Mouse (Mus musculus) C3H10T1/2 (cell line): Measurements from ENCODE around the gene Fam162a. TPM values are rescaled to one million over a fixed set of nuclear protein-coding genes. Genes with fewer than 3 reads are reported as not detected.

ENCODE experiments used
- polyA plus RNA-seq, 2 experiments: library from polyadenylated mRNA; unstranded; fragments of >200 nt; fragmentation: generic; extraction: Trizol; gene quantifications; one replicate each; pipeline ENCODE4 v1.2.1; 2012; ENCODE audit warnings: missing spikeins in 2 of 2

Gene Fam162a
- polyA plus RNA-seq, result 100 to 1,000 TPM in 1 of 2 experiments, 10 to 100 TPM in 1; 74.6 to 144 TPM

DNA sequence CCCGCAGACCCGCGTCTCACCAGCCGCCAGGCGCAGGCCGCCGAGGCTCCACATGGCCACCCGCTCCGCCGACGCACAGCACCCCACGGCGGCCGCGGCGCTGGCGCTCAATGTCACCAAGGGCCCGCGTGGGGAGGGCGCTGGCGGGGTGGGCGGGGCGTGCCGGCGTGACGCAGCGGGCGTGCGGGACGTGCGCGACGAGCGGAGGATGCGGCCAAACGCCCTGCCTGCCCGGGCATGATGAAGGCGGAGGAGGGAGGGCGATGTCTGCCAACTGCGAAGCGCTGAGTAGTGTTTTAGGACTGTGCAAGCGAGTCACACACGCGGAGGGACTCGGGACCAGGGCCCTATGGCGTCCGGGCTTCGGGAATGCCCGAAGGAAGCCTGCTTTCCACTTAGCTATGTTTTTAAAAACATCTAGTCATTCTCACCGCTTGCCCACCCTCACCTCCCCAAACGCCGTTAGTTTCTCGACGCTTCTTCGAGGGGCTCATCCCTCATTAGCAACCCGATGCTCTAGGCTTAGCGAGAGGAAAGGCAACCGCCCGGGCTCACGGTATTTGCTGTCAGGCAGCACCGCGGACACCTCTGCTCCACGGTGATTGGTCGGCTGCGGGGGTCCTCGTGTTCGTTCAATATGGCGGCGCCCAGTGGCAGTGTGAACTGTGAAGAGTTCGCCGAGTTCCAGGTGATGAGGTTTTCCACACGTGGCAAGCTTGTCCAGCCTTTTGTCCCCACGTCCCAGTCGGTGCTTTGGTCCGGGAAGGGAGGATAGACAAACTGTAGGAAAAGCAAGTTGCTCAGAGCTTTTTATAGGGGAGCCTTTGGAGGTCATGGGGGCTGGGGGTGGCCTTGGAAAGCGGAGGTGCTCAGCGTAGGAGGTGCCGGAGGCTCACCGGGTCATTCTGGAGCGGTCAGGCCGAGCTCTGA, at the start of gene Fam162a, which contains the start of gene Ccdc58:
Gene Fam162a (minus strand): TSS at position 145 of the 930 bp plus-strand sequence.
Gene Ccdc58 (plus strand): TSS at position 236 of the 930 bp plus-strand sequence.

DNA sequence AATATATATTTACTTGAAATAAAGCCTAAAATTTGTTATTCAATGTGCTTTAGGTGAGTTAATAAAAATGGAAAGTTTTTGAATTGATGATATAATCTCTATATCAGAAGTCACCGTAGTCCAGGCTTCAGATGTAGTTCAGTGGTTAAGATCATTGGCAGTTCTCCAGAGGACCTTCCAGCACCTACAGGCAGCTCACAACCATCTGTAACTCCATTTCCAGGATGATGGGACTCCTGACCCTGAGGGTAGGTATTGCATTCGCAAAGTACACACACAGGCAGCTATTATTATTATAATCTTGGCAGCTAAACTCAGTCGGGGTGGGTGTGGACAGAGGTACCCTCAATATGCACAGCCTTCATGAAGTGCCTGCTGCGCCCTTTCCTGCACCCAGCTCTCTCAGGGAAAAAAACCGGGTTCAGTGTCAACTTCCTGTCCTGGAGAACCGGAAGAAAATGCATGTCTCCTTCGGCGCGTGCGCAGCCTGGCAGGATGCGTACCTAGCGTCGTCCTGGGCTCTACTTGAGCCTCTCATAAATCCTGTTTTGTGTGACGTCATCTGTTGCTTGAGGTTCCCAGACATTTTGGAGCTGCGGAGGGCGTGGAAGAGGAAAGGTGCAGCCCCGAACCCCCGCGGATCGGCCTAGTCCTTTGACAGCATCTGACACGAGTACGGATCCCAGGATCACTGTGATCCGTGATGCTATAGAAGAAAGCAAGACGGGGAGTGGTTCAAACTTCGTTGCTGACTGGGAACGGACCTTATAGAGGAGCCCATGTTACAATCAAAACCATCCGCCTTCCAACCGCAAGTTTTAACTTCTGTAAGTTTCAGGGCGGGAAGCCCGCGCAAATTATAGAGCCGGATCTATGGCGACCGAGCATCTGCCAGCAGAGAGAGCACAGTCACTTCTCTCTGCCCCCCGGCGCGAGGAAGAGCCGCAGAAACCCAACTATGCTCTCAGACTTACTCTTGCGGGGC, 30.5 kb downstream of the Fam162a start, which contains the start of gene Wdr5b:
Gene Wdr5b (plus strand): TSS at position 551 of the 985 bp plus-strand sequence.

Other genes starting within 250 kb of the Fam162a start
- 1 to 10 TPM in 1 of 2 experiments, under 1 TPM in 1; 0.01 to 1.2 TPM for gene Parp14, start 200.1 kb downstream of the Fam162a start, polyA plus RNA-seq
- 1 to 10 TPM in 1 of 2 experiments, under 1 TPM in 1; 0.11 to 4.6 TPM for gene Parp9, start 133.1 kb downstream of the Fam162a start, polyA plus RNA-seq
- gene Dtx3l, start 132.4 kb downstream of the Fam162a start, polyA plus RNA-seq, result 1 to 10 TPM in 1 of 2 experiments, under 1 TPM in 1; 0.11 to 2.6 TPM
- gene Kpna1, start 92.8 kb downstream of the Fam162a start, polyA plus RNA-seq, result 1 to 10 TPM in 1 of 2 experiments, under 1 TPM in 1; 0.69 to 2.9 TPM
- gene Wdr5b, start 30.4 kb downstream of the Fam162a start, polyA plus RNA-seq, result 1 to 10 TPM in 1 of 2 experiments, under 1 TPM in 1; 0.39 to 3.4 TPM
- gene Ccdc58, start 91 bp upstream of the Fam162a start, polyA plus RNA-seq, result 10 to 100 TPM; 13.4 to 26.5 TPM
- gene Csta1, start 59.6 kb upstream of the Fam162a start, polyA plus RNA-seq, result not detected
- not detected for gene Stfa2l1, start 85.2 kb upstream of the Fam162a start, polyA plus RNA-seq
- gene Gm5483, start 112.6 kb upstream of the Fam162a start, polyA plus RNA-seq, result not detected
- not detected for gene Gm5416, start 138.8 kb upstream of the Fam162a start, polyA plus RNA-seq
- under 1 TPM in 1 of 2 experiments, not detected in 1; 0.92 TPM for gene 2010005H15Rik, start 149.9 kb upstream of the Fam162a start, polyA plus RNA-seq
- not detected for gene Stfa1, start 205.4 kb upstream of the Fam162a start, polyA plus RNA-seq